Mouse (Mus musculus) neural tube, embryonic 11.5 days (tissue): ENCODE data around the gene Dnal1. TPM values are rescaled to one million over a fixed set of nuclear protein-coding genes. Genes with fewer than 3 reads are reported as not detected.

ENCODE experiments used
- ATAC-seq: fragments of 200-750 bp; cut with Nextera tagmentation; 2 replicates; pipeline ENCODE4 v1.8.0; 2017; ENCODE audit warnings: moderate number of reproducible peaks, mild to moderate bottlenecking, moderate TSS enrichment, moderate library complexity; ENCODE audit not compliant: insufficient read depth, low FRiP score, low TSS enrichment
- DNase-seq: peaks from one replicate; pipeline ENCODE4 v3.0.0-alpha.2; 2015; ENCODE audit warnings: low spot score
- H3K27ac ChIP-seq: fragments of 300-500 bp; sonication (generic); 2 replicates; pipeline ENCODE4 v1.5.1; 2014; ENCODE audit warnings: low read depth, mild to moderate bottlenecking, low read length
- H3K27me3 ChIP-seq: fragments of 300-500 bp; sonication (generic); 2 replicates; pipeline ENCODE4 v1.6.1; 2014; ENCODE audit warnings: mild to moderate bottlenecking, low read length, mixed read lengths; ENCODE audit not compliant: control insufficient read depth, insufficient read depth
- H3K36me3 ChIP-seq: fragments of 300-500 bp; sonication (generic); 2 replicates; pipeline ENCODE4 v1.6.1; 2014; ENCODE audit warnings: mild to moderate bottlenecking, low read length, moderate library complexity, mixed read lengths; ENCODE audit not compliant: control insufficient read depth, insufficient read depth
- H3K4me1 ChIP-seq: fragments of 300-500 bp; sonication (generic); 2 replicates; pipeline ENCODE4 v1.6.1; 2014; ENCODE audit warnings: low read length, mixed read lengths; ENCODE audit not compliant: control insufficient read depth, insufficient read depth
- H3K4me2 ChIP-seq: fragments of 300-500 bp; sonication (generic); 2 replicates; pipeline ENCODE4 v1.6.1; 2014; ENCODE audit warnings: low read depth, mild to moderate bottlenecking, moderate library complexity
- H3K4me3 ChIP-seq: fragments of 300-500 bp; sonication (generic); 2 replicates; pipeline ENCODE4 v1.5.1; 2014; ENCODE audit warnings: low read depth, low read length
- H3K9ac ChIP-seq: fragments of 300-500 bp; sonication (generic); 2 replicates; pipeline ENCODE4 v1.6.1; 2014; ENCODE audit warnings: mild to moderate bottlenecking, low read length
- H3K9me3 ChIP-seq: fragments of 300-500 bp; sonication (generic); 2 replicates; pipeline ENCODE4 v1.6.1; 2016; ENCODE audit warnings: low read length; ENCODE audit not compliant: control insufficient read depth
- WGBS: fragments of 180-500 bp; shearing (Covaris S2); extraction: QIAGEN DNeasy Blood & Tissue Kit; methylation state at CpG from one replicate; pipeline ENCODE4 v1.1.7; 2014; 5-methylcytosine and 5-hydroxymethylcytosine counted together
- polyA plus RNA-seq: library from polyadenylated mRNA; unstranded; fragments of >200 nt; fragmentation: Nextera tagmentation; extraction: Ambion mirVana; gene quantifications from 2 replicates; pipeline ENCODE4 v1.2.1, GENCODE M21; 2014

Dnal1 gene
- polyA plus RNA-seq, 1 experiment from 2014 or later, result 6.2 TPM

DNA sequence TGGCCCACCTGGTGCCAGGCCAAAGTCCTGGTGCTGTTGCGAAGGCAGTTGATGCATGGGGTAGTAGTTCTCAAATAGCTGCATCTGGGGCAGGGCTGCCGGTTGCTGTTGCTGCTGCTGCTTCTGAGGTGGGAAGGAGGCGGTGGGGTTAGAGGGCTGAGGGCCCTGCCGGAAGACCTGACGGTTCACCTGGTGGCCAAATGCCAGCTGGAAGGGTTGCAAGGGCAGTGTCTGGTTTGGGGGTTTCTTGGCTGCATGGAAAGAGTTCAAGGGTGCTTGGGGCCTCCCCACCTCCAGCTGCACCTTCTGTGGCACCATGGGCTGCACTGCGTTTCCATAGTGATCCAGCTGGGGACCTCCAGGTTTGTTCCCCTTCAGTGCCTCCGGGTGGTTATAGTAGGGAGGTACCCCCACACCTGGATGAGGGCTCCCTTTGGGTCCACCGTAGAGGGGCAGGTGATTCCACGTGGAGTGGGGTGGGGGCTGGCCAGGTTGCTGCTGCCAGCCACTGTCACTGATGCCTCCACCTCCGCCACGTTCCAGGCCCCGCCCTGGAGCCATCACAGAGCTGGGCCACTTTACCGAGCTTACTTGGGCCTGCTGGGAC lies 59.2 kb downstream of the Dnal1 start:
- 94% methylated on average over 13 of the region's 13 CpGs for WGBS
- H3K36me3 ChIP-seq, result peaks cover 4% of the 10 kb centered on the region; the same call in 1 of the 2 replicates

DNA sequence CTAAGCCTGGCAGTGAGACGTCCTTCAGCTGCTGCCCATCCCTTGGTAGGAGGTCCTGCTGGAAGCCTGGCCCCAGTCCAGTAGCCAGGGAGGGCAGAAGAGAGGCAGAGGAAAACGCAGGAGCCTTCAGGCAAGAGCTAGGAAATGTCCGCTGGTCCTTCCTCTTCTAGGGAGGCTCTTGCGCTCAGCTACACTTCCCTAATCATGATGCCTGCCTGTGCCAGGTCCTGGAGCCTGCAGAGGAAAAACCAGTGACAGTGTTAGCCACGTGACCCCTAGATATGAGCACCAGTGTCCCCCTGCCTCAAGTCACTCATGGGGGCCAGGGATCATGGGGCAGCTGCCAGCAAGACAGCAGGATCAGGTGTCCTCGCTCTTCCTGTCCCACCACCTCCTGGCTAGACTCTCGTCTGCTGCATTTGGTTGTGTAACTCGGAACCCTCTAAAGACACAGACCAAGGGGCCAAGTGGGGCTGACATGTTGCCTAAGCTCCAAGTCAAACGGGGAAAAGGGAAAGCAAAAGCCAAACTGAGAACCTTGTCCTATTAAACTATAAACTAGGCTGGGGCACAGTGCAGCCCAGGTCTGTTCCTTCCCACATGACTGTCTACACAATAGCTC lies 60.1 kb downstream of the Dnal1 start:
- no peak overlapping the region for H3K9ac ChIP-seq
- no peak overlapping the region for H3K27ac ChIP-seq
- no peak for ATAC-seq
- peaks cover 4% of the 10 kb centered on the region; the same call in 1 of the 2 replicates for H3K36me3 ChIP-seq
- H3K9me3 ChIP-seq, result no peaks in the 10 kb centered on the region
- H3K4me2 ChIP-seq, result no peak overlapping the region
- no peak for DNase-seq
- H3K4me3 ChIP-seq, result no peak overlapping the region
- 85% methylated on average over 9 of the region's 9 CpGs for WGBS
- peaks cover 29% of the 10 kb centered on the region for H3K4me1 ChIP-seq
- H3K27me3 ChIP-seq, result no peaks in the 10 kb centered on the region

More for the DNA sequence above, 59.2 kb downstream of the Dnal1 start:
- Histone ChIP-seq H3K4me3 (no peak overlapping the region), H3K27ac (no peak overlapping the region), H3K9me3 (no peaks in the 10 kb centered on the region), H3K9ac (no peak overlapping the region), H3K27me3 (no peaks in the 10 kb centered on the region), H3K4me1 (peaks cover 29% of the 10 kb centered on the region), H3K4me2 (no peak overlapping the region)
- DNase-seq (no peak), ATAC-seq (no peak)

DNA sequence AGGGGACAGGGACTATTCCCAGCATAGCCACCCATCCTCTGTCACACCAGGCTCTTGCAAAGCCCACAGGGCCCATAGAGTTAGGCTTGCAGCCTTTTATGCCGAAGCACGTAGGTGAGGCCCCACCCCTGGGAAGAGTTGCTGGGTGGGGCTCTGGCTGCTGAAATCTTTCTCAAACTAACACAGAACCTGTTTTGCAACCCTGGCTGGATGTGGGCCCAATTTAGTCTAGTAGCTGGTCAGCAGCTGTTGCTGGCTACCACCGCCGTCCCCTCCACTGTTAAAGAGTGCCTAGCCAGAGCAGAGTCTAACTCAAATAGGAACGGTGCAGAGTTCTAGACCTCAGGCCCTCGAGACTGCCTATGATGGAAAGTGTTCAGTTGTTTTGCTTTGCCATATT lies 60.7 kb downstream of the Dnal1 start:
- no peak overlapping the region for H3K27ac ChIP-seq
- no peaks in the 10 kb centered on the region for H3K27me3 ChIP-seq
- WGBS, result 87% methylated on average over 6 of the region's 6 CpGs
- peaks cover 4% of the 10 kb centered on the region; the same call in 1 of the 2 replicates for H3K36me3 ChIP-seq
- H3K4me2 ChIP-seq, result no peak overlapping the region
- H3K4me1 ChIP-seq, result peaks cover 29% of the 10 kb centered on the region
- no peak overlapping the region for H3K9ac ChIP-seq
- no peaks in the 10 kb centered on the region for H3K9me3 ChIP-seq
- H3K4me3 ChIP-seq, result no peak overlapping the region
- ATAC-seq, result no peak
- DNase-seq, result no peak

DNA sequence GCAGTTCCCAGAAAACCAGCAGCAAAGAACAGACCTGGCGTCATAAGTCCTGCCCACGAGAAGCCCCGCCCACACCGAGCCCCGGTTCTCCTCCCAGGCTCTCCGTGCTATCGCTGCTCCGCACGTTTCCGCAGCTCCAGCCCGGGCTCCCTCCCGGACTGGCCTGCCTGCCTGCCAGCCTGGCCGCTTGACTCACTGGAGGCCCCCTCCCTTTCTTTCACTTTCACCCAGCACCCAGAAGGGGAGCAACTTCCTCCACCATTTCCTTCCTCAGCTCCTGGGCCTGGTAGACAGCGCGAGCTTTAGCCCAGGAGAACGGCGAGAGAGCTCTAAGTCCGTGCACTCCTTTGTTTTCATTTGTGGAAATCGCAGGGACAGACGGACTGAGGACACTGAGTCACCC lies 61.5 kb downstream of the Dnal1 start:
- ATAC-seq, result peak; percentile 74
- Histone ChIP-seq H3K9ac (peak overlapping the region; percentile 79), H3K4me2 (peak overlapping the region; percentile 68), H3K27me3 (no peaks in the 10 kb centered on the region), H3K36me3 (peaks cover 4% of the 10 kb centered on the region; the same call in 1 of the 2 replicates), H3K4me3 (peak overlapping the region; percentile 34), H3K27ac (peak overlapping the region; percentile 80), H3K9me3 (no peaks in the 10 kb centered on the region), H3K4me1 (peaks cover 29% of the 10 kb centered on the region)
- DNase-seq, result peak; percentile 76
- WGBS, result 2% methylated on average over 20 of the region's 20 CpGs

GRCm38 (mm10) chr12:84176126-84176769 lies 62.1 kb downstream of the Dnal1 start:
- WGBS, result 9% methylated on average over 13 of the region's 13 CpGs
- Histone ChIP-seq H3K4me2 (peak overlapping the region; percentile 68), H3K36me3 (peaks cover 4% of the 10 kb centered on the region; the same call in 1 of the 2 replicates), H3K27me3 (no peaks in the 10 kb centered on the region), H3K9ac (peak overlapping the region; percentile 79), H3K4me3 (peak overlapping the region; percentile 34), H3K27ac (peak overlapping the region; percentile 80), H3K9me3 (no peaks in the 10 kb centered on the region), H3K4me1 (peaks cover 32% of the 10 kb centered on the region)
- DNase-seq (peak; percentile 55), ATAC-seq (no peak)

DNA sequence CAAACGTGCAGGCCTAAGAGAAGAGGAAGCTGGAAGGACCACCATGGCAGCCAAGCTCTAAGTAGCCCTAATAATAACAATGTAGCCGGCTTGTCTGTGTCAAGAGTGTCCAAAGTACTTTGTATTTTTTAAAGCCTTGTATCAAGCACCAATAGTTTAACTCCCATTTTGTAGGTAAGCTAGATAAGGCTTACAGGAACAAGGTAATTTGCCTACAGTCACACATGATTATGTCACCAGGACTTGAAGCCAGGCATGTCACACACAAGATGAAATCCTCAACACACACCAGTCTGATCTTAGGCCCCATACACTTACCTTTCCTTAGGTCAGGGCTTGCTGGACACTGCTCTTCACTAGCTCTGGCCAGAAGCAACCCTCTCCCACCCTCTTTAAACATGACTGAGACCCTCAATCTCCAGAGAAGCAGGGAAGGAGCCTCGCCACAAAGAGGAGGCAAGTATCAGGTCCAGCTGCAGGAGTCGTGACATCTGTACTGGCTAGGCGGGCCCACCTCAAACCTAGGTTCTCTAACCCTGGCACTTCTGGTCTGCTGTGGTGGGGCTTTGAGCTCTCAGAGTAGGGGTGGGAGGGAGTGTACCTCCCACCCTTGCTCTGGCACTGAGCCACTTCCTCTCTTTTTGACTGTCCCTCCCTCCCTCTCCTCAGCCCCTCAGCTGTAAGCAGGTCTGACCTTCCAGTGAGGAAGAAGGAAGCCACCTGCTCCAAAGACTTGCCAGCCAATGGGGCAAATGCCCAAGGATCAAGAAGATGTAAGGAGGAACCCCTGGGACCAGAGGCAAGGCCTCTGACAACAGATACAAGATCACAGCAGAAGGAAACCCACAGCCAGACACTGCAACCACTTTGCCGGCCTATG lies 63.0 kb downstream of the Dnal1 start:
- Histone ChIP-seq H3K4me2 (no peak overlapping the region), H3K9me3 (no peaks in the 10 kb centered on the region), H3K27ac (peak overlapping the region; percentile 80; the same call in 1 of the 2 replicates), H3K9ac (peak overlapping the region; percentile 79), H3K4me1 (peaks cover 32% of the 10 kb centered on the region), H3K27me3 (no peaks in the 10 kb centered on the region), H3K4me3 (no peak overlapping the region), H3K36me3 (peaks cover 4% of the 10 kb centered on the region; the same call in 1 of the 2 replicates)
- DNase-seq (no peak), ATAC-seq (no peak)
- WGBS, result 37% methylated on average over 6 of the region's 6 CpGs

- no peak overlapping the region for H3K9ac ChIP-seq
- no peak overlapping the region for H3K4me2 ChIP-seq
- H3K36me3 ChIP-seq, result peaks cover 4% of the 10 kb centered on the region; the same call in 1 of the 2 replicates
- no peaks in the 10 kb centered on the region for H3K9me3 ChIP-seq
- no peaks in the 10 kb centered on the region for H3K27me3 ChIP-seq
- H3K4me1 ChIP-seq, result peaks cover 32% of the 10 kb centered on the region
- WGBS, result 36% methylated on average over 1 of the region's 1 CpGs
- DNase-seq, result no peak
- H3K27ac ChIP-seq, result no peak overlapping the region
- H3K4me3 ChIP-seq, result no peak overlapping the region
- ATAC-seq, result no peak
Observed at GRCm38 (mm10) chr12:84178052-84178451, 63.9 kb downstream of the Dnal1 start.

DNA sequence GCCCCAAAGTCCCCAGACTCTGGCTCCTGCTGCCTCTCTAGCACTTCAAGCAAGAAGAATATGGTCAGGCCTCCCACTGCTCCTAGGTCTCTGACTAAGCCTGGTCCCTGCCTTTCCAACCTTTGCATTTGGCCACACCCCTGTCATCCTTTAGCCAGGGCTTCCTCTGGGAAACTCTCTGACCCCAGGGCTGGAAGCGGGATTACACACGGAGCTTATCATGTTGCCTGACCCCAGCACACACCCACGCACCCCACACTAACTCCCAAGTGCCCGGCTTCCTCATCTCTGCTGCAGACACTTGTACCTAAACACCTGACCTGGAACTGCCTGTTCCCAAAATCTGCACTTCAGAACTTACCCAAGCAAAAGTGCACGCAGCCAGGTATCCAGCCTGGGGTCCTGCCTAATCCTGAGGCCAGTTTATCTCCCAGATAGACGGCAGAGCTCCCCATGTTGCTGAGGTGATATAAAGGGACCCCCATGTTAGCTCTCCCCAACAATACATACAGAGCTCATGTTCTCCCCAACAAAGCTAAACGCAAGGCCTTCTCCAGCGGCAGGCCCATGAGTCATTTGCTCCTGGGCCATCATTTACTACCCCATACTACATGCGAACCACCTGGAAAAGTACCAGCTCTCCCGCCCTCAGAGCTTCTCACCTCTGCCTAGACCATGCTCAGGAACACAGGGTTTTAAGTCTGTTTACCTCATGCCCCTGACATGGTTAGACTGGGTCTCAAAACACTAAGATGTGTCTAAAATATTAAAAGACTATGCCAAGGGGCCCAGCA lies 64.7 kb downstream of the Dnal1 start:
- Histone ChIP-seq H3K27ac (no peak overlapping the region), H3K4me1 (peaks cover 32% of the 10 kb centered on the region), H3K4me2 (no peak overlapping the region), H3K4me3 (no peak overlapping the region), H3K9me3 (no peaks in the 10 kb centered on the region), H3K27me3 (no peaks in the 10 kb centered on the region), H3K9ac (no peak overlapping the region), H3K36me3 (no peaks in the 10 kb centered on the region)
- no peak for ATAC-seq
- 71% methylated on average over 10 of the region's 10 CpGs for WGBS
- no peak for DNase-seq
